Mouse (Mus musculus): ENCODE data around the gene Ebf1. TPM values are rescaled to one million over a fixed set of nuclear protein-coding genes. Genes with fewer than 3 reads are reported as not detected.
"Not testable (repeated sequence)": the region's sequence is repeated elsewhere in the genome, so short reads cannot be mapped to it uniquely, and the experiment has no call there.

Ebf1 gene
- 12.9 and 13.0 TPM in 2 replicates for polyA plus RNA-seq (2015; fragmentation: Nextera tagmentation; extraction: Ambion mirVana)

GRCm38 (mm10) chr11:44616788-44617712 lies at the start of gene Ebf1:
Ebf1 (plus strand) TSS chr11:44617317.
- no peaks in the 10 kb centered on the region for H3K9me3 ChIP-seq
- peak; percentile 80 for ATAC-seq (ENCODE audit: extremely low read depth, insufficient number of reproducible peaks, low FRiP score, low TSS enrichment)
- H3K27me3 ChIP-seq (replicated peaks): peaks cover 79% of the 10 kb centered on the region
- peaks cover 3% of the 10 kb centered on the region; the same call in 1 of the 2 replicates for H3K36me3 ChIP-seq
- under 1% methylated on average over 29 of the region's 31 CpGs for WGBS
- peak within 1 kb of the TSS; percentile 86 for H3K27ac ChIP-seq (replicated peaks)
- peak within 1 kb of the TSS; percentile 72 for H3K4me3 ChIP-seq
- peaks cover 38% of the 10 kb centered on the region for H3K4me1 ChIP-seq
- peak within 1 kb of the TSS; percentile 74 for H3K4me2 ChIP-seq
- peak within 1 kb of the TSS; percentile 88 for H3K9ac ChIP-seq

- H3K4me1 ChIP-seq; H3K4me3 ChIP-seq; H3K27me3 ChIP-seq (replicated peaks); H3K9ac ChIP-seq; ATAC-seq (ENCODE audit: extremely low read depth, insufficient number of reproducible peaks, low FRiP score, low TSS enrichment); H3K4me2 ChIP-seq; H3K27ac ChIP-seq (replicated peaks); H3K9me3 ChIP-seq: not testable (repeated sequence)
- 90% methylated on average over 4 of the region's 4 CpGs for WGBS
- H3K36me3 ChIP-seq: peaks cover 33% of the 10 kb centered on the region
Measured at GRCm38 (mm10) chr11:44570336-44570735, 46.8 kb upstream of the Ebf1 start.

- no peaks in the 10 kb centered on the region for H3K4me1 ChIP-seq
- no peak overlapping the region for H3K9ac ChIP-seq
- no peaks in the 10 kb centered on the region for H3K27me3 ChIP-seq (replicated peaks)
- peaks cover 9% of the 10 kb centered on the region for H3K36me3 ChIP-seq
- no peak overlapping the region for H3K4me3 ChIP-seq
- H3K27ac ChIP-seq (replicated peaks): no peak overlapping the region
- WGBS: 91% methylated on average over 5 of the region's 5 CpGs
- H3K9me3 ChIP-seq: 0 out of 2 replicates have a peak, but pooled peaks cover 5% of the 10 kb centered on the region
- no peak overlapping the region for H3K4me2 ChIP-seq
- ATAC-seq (ENCODE audit: extremely low read depth, insufficient number of reproducible peaks, low FRiP score, low TSS enrichment): no peak
Measured at GRCm38 (mm10) chr11:44572781-44573180, 44.3 kb upstream of the Ebf1 start.

- Histone ChIP-seq H3K4me3 (no peak overlapping the region), H3K36me3 (peaks cover 8% of the 10 kb centered on the region), H3K9me3 (0 out of 2 replicates have a peak, but pooled peaks cover 5% of the 10 kb centered on the region), H3K4me2 (no peak overlapping the region), H3K27me3 (replicated peaks) (no peaks in the 10 kb centered on the region), H3K27ac (replicated peaks) (no peak overlapping the region), H3K9ac (no peak overlapping the region), H3K4me1 (no peaks in the 10 kb centered on the region)
- ATAC-seq (ENCODE audit: extremely low read depth, insufficient number of reproducible peaks, low FRiP score, low TSS enrichment): no peak
- WGBS: 65% methylated on average over 3 of the region's 3 CpGs
Measured at GRCm38 (mm10) chr11:44573396-44573795, 43.7 kb upstream of the Ebf1 start.

- Histone ChIP-seq H3K9me3 (0 out of 2 replicates have a peak, but pooled peaks cover 3% of the 10 kb centered on the region), H3K27ac (replicated peaks) (no peak overlapping the region), H3K4me3 (no peak overlapping the region), H3K4me1 (no peaks in the 10 kb centered on the region), H3K27me3 (replicated peaks) (no peaks in the 10 kb centered on the region), H3K36me3 (peaks cover 5% of the 10 kb centered on the region), H3K4me2 (no peak overlapping the region), H3K9ac (no peak overlapping the region)
- ATAC-seq (ENCODE audit: extremely low read depth, insufficient number of reproducible peaks, low FRiP score, low TSS enrichment): no peak
- 84% methylated on average over 8 of the region's 8 CpGs for WGBS
Measured at GRCm38 (mm10) chr11:44574391-44574790, 42.7 kb upstream of the Ebf1 start.

- H3K4me2 ChIP-seq: no peak overlapping the region
- H3K27me3 ChIP-seq (replicated peaks): no peaks in the 10 kb centered on the region
- WGBS: 92% methylated on average over 5 of the region's 5 CpGs
- H3K36me3 ChIP-seq: 0 out of 2 replicates have a peak, but pooled peaks cover 1% of the 10 kb centered on the region
- no peaks in the 10 kb centered on the region for H3K4me1 ChIP-seq
- ATAC-seq (ENCODE audit: extremely low read depth, insufficient number of reproducible peaks, low FRiP score, low TSS enrichment): no peak
- no peaks in the 10 kb centered on the region for H3K9me3 ChIP-seq
- no peak overlapping the region for H3K4me3 ChIP-seq
- no peak overlapping the region for H3K9ac ChIP-seq
- H3K27ac ChIP-seq (replicated peaks): no peak overlapping the region
Measured at GRCm38 (mm10) chr11:44574820-44575219, 42.3 kb upstream of the Ebf1 start.

- Histone ChIP-seq H3K27ac (replicated peaks) (no peak overlapping the region), H3K9ac (no peak overlapping the region), H3K36me3 (no peaks in the 10 kb centered on the region), H3K4me1 (no peaks in the 10 kb centered on the region), H3K9me3 (no peaks in the 10 kb centered on the region), H3K4me3 (no peak overlapping the region), H3K27me3 (replicated peaks) (no peaks in the 10 kb centered on the region), H3K4me2 (no peak overlapping the region)
- 77% methylated on average over 9 of the region's 9 CpGs for WGBS
- ATAC-seq (ENCODE audit: extremely low read depth, insufficient number of reproducible peaks, low FRiP score, low TSS enrichment): no peak
Measured at GRCm38 (mm10) chr11:44577911-44578310, 39.2 kb upstream of the Ebf1 start.

GRCm38 (mm10) chr11:44581277-44581683 lies 35.8 kb upstream of the Ebf1 start:
- H3K36me3 ChIP-seq: no peaks in the 10 kb centered on the region
- H3K9me3 ChIP-seq: no peaks in the 10 kb centered on the region
- H3K9ac ChIP-seq: no peak overlapping the region
- H3K27me3 ChIP-seq (replicated peaks): no peaks in the 10 kb centered on the region
- no peaks in the 10 kb centered on the region for H3K4me1 ChIP-seq
- no peak for ATAC-seq (ENCODE audit: extremely low read depth, insufficient number of reproducible peaks, low FRiP score, low TSS enrichment)
- peak overlapping the region; percentile 46 for H3K4me2 ChIP-seq
- no peak overlapping the region for H3K4me3 ChIP-seq
- WGBS: 25% methylated on average over 11 of the region's 11 CpGs
- H3K27ac ChIP-seq (replicated peaks): no peak overlapping the region

GRCm38 (mm10) chr11:44586047-44586696 lies 30.9 kb upstream of the Ebf1 start:
- H3K4me2 ChIP-seq: no peak overlapping the region
- no peak overlapping the region for H3K9ac ChIP-seq
- no peaks in the 10 kb centered on the region for H3K36me3 ChIP-seq
- WGBS: 6% methylated on average over 3 of the region's 3 CpGs
- no peaks in the 10 kb centered on the region for H3K9me3 ChIP-seq
- no peak overlapping the region for H3K27ac ChIP-seq (replicated peaks)
- no peak overlapping the region for H3K4me3 ChIP-seq
- ATAC-seq (ENCODE audit: extremely low read depth, insufficient number of reproducible peaks, low FRiP score, low TSS enrichment): no peak
- H3K27me3 ChIP-seq (replicated peaks): no peaks in the 10 kb centered on the region
- peaks cover 8% of the 10 kb centered on the region; the same call in 1 of the 2 replicates for H3K4me1 ChIP-seq

- Histone ChIP-seq H3K4me2 (no peak overlapping the region), H3K27me3 (replicated peaks) (no peaks in the 10 kb centered on the region), H3K36me3 (no peaks in the 10 kb centered on the region), H3K4me3 (no peak overlapping the region), H3K4me1 (peaks cover 8% of the 10 kb centered on the region; the same call in 1 of the 2 replicates), H3K27ac (replicated peaks) (no peak overlapping the region), H3K9ac (no peak overlapping the region), H3K9me3 (no peaks in the 10 kb centered on the region)
- WGBS: 84% methylated on average over 6 of the region's 6 CpGs
- ATAC-seq (ENCODE audit: extremely low read depth, insufficient number of reproducible peaks, low FRiP score, low TSS enrichment): no peak
Measured at GRCm38 (mm10) chr11:44593016-44593415, 24.1 kb upstream of the Ebf1 start.

- no peaks in the 10 kb centered on the region for H3K36me3 ChIP-seq
- H3K27me3 ChIP-seq (replicated peaks): no peaks in the 10 kb centered on the region
- H3K9ac ChIP-seq: no peak overlapping the region
- no peak overlapping the region for H3K4me2 ChIP-seq
- H3K4me1 ChIP-seq: peaks cover 8% of the 10 kb centered on the region; the same call in 1 of the 2 replicates
- H3K27ac ChIP-seq (replicated peaks): no peak overlapping the region
- no peak overlapping the region for H3K4me3 ChIP-seq
- H3K9me3 ChIP-seq: no peaks in the 10 kb centered on the region
- no peak for ATAC-seq (ENCODE audit: extremely low read depth, insufficient number of reproducible peaks, low FRiP score, low TSS enrichment)
- WGBS: 74% methylated on average over 3 of the region's 3 CpGs
Measured at GRCm38 (mm10) chr11:44594768-44595167, 22.3 kb upstream of the Ebf1 start.

Data from heart, embryonic 13.5 days (tissue).